Mouse (Mus musculus) G1E (cell line): Measurements from ENCODE around the gene Selenoi. TPM values are rescaled to one million over a fixed set of nuclear protein-coding genes. Genes with fewer than 3 reads are reported as not detected.

Source experiments
- ATAC-seq: 2 replicates; pipeline ENCODE4 v1.8.0; 2016; ENCODE audit warnings: mild to moderate bottlenecking; ENCODE audit not compliant: insufficient number of reproducible peaks, poor library complexity, low FRiP score, severe bottlenecking; ENCODE audit errors: extremely low read depth
- DNase-seq: peaks from one replicate; pipeline ENCODE4 v3.0.0; 2012; ENCODE audit warnings: low spot score
- H3K27me3 ChIP-seq: 2 replicates; pipeline ENCODE4 v1.6.1; 2012; ENCODE audit warnings: mild to moderate bottlenecking, low read length, inconsistent platforms; ENCODE audit not compliant: insufficient read depth
- H3K36me3 ChIP-seq: replicated peaks from 2 replicates; pipeline ENCODE3; 2012; ENCODE audit warnings: mild to moderate bottlenecking, inconsistent platforms
- H3K4me1 ChIP-seq: 2 replicates; pipeline ENCODE4 v1.6.1; 2012; ENCODE audit warnings: low read depth, low read length, inconsistent platforms, mixed read lengths; ENCODE audit not compliant: insufficient read depth
- H3K4me3 ChIP-seq: 2 replicates; pipeline ENCODE4 v1.5.1; 2012; ENCODE audit warnings: low read depth, mild to moderate bottlenecking, inconsistent platforms, low read length, moderate library complexity, mixed read lengths
- H3K9me3 ChIP-seq: replicated peaks from 2 replicates; pipeline ENCODE4 v1.6.1; 2012; ENCODE audit warnings: inconsistent platforms
- CTCF ChIP-seq: IDR thresholded peaks from 2 replicates; pipeline ENCODE4 v1.5.1; 2012; ENCODE audit warnings: low read depth, low read length, inconsistent platforms, mixed read lengths
- GATA1 ChIP-seq: IDR thresholded peaks from 2 replicates; pipeline ENCODE4 v1.6.1; 2012; ENCODE audit warnings: borderline replicate concordance, low read length, inconsistent platforms, mixed read lengths
- GATA2 ChIP-seq: IDR thresholded peaks from 2 replicates; pipeline ENCODE4 v1.6.1; 2012; ENCODE audit warnings: low read depth, low read length, inconsistent platforms, borderline replicate concordance
- POLR2AphosphoS5 ChIP-seq: IDR thresholded peaks from 2 replicates; pipeline ENCODE4 v1.6.1; 2012; ENCODE audit warnings: low read depth, low read length, inconsistent platforms; ENCODE audit not compliant: insufficient replicate concordance
- TAL1 ChIP-seq: conservative IDR thresholded peaks from 2 replicates; pipeline ENCODE4 v1.6.1; 2012; ENCODE audit warnings: low read depth, low read length, inconsistent platforms, mixed read lengths
- polyA plus RNA-seq: library from polyadenylated mRNA; stranded (reverse); fragments of >175 nt; gene quantifications from 2 replicates; pipeline ENCODE4 v1.2.3, GENCODE M21; 2012
- total RNA-seq, 2 experiments: library from RNA; stranded (forward) in 1 of 2; stranded (reverse) in 1 of 2; fragments of 200-1000 nt in 1 of 2; fragments of >200 nt in 1 of 2; fragmentation: Nextera tagmentation in 1 of 2; gene quantifications; 2 replicates each; pipeline ENCODE4 v1.2.3; 2014 to 2017

Selenoi gene
- total RNA-seq (2014; fragmentation: Nextera tagmentation) (49.7 and 54.0 TPM in 2 replicates), total RNA-seq (2017) (41.7 and 55.2 TPM in 2 replicates), polyA plus RNA-seq (0.95 and 1.6 TPM in 2 replicates)

GRCm38 (mm10) chr5:30232271-30232971 is at the start of gene Selenoi:
Gene Selenoi, plus strand, starts transcription at chr5:30232581.
- H3K9me3 ChIP-seq: peaks cover 6% of the 10 kb centered on the region
- no peak for TF ChIP-seq CTCF
- no peak for TF ChIP-seq GATA1
- peaks cover 22% of the 10 kb centered on the region for H3K36me3 ChIP-seq
- H3K27me3 ChIP-seq: no peaks in the 10 kb centered on the region
- ATAC-seq (peak; percentile 98), DNase-seq (peak; percentile 94)
- H3K4me1 ChIP-seq: peaks cover 40% of the 10 kb centered on the region
- H3K4me3 ChIP-seq: peak within 1 kb of the TSS; percentile 87

GRCm38 (mm10) chr5:30187687-30188485 is 44.5 kb upstream of the Selenoi start:
- no peak for DNase-seq
- H3K27me3 ChIP-seq: no peaks in the 10 kb centered on the region
- TF ChIP-seq GATA1 (no peak), POLR2AphosphoS5 (no peak), GATA2 (no peak), CTCF (no peak), TAL1 (no peak)
- no peak overlapping the region for H3K4me3 ChIP-seq
- H3K36me3 ChIP-seq: peaks cover 62% of the 10 kb centered on the region
- no peaks in the 10 kb centered on the region for H3K4me1 ChIP-seq
- no peak for ATAC-seq
- H3K9me3 ChIP-seq: no peaks in the 10 kb centered on the region

DNA sequence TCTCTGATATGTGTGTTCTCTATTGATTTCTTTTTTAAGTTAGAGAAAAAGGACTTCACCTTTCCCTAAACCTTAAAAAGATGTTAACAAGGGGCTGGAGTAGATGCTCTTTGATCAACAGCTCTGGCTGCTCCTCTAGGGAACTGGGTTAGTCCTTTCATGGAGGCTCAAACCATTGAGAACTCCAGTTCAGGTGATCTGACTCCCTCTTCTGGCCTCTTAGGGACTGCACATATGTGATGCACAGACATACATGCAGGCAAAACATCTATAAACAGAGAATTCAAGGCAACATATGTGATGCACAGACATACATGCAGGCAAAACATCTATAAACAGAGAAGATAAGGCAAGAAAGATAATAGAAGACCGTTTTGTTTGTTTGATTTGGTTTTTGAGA is 39.9 kb upstream of the Selenoi start:
- DNase-seq (no peak), ATAC-seq (no peak)
- no peak overlapping the region for H3K4me3 ChIP-seq
- H3K27me3 ChIP-seq: no peaks in the 10 kb centered on the region
- H3K36me3 ChIP-seq: peaks cover 26% of the 10 kb centered on the region
- TF ChIP-seq GATA2: no peak
- no peak for TF ChIP-seq TAL1
- no peak for TF ChIP-seq CTCF
- TF ChIP-seq POLR2AphosphoS5: no peak
- no peak for TF ChIP-seq GATA1
- peaks cover 6% of the 10 kb centered on the region for H3K4me1 ChIP-seq
- H3K9me3 ChIP-seq: no peaks in the 10 kb centered on the region

DNA sequence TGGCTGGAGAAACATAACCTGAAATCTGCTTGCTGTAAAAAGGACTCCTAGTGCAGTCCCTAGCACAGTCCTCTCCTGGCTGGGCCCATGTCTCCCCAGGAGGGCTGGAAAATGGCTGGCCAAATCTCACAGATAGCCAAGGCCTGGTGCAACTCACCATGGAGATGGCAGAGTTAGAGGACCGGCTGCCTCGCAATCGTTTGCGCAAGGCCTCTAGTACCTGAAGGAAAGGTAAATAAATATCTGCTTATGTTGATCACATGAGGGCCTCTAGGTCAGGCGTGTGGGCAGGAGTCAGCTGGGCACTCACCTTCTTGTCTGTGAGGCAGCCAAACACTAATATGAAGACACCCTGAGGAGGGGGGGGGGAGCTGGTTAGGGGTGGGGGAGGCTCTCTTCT is 37.0 kb upstream of the Selenoi start:
- ATAC-seq: no peak
- Histone ChIP-seq H3K36me3 (peaks cover 8% of the 10 kb centered on the region), H3K4me1 (peaks cover 25% of the 10 kb centered on the region), H3K4me3 (no peak overlapping the region), H3K9me3 (no peaks in the 10 kb centered on the region), H3K27me3 (peaks cover 3% of the 10 kb centered on the region)
- TF ChIP-seq GATA1: no peak
- TF ChIP-seq TAL1: no peak
- TF ChIP-seq CTCF: no peak
- no peak for TF ChIP-seq GATA2
- no peak for TF ChIP-seq POLR2AphosphoS5
- DNase-seq: no peak

GRCm38 (mm10) chr5:30198257-30198656 is 34.1 kb upstream of the Selenoi start:
- peak overlapping the region; percentile 44; the same call in 1 of the 2 replicates for H3K4me3 ChIP-seq
- DNase-seq (peak; percentile 65), ATAC-seq (peak; percentile 76)
- no peaks in the 10 kb centered on the region for H3K9me3 ChIP-seq
- H3K4me1 ChIP-seq: peaks cover 33% of the 10 kb centered on the region
- H3K36me3 ChIP-seq: no peaks in the 10 kb centered on the region
- TF ChIP-seq POLR2AphosphoS5 (no peak), TAL1 (no peak), GATA1 (no peak), CTCF (no peak), GATA2 (no peak)
- H3K27me3 ChIP-seq: peaks cover 13% of the 10 kb centered on the region

DNA sequence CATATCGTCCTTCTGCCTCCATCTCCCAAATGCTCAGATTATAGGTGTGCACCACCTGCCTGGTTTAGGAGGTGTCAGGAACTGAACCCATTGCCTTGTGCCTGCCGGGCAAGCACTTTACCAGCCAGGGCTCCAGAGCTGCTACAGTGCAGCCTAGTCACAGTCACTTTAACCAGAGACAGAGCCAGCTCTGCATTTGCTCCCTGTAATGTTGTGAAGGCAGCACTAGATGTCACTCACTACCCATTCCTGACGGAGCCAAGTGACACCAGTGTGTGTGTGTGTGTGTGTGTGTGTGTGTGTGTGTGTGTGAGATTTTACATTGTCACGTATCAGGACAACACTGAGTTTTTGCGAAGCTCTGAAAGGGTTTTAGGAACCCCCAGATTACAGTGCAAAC is 30.9 kb upstream of the Selenoi start:
- no peak for ATAC-seq
- peaks cover 35% of the 10 kb centered on the region for H3K4me1 ChIP-seq
- H3K27me3 ChIP-seq: peaks cover 25% of the 10 kb centered on the region
- DNase-seq: no peak
- H3K4me3 ChIP-seq: no peak overlapping the region
- no peaks in the 10 kb centered on the region for H3K9me3 ChIP-seq
- TF ChIP-seq TAL1 (no peak), GATA2 (no peak), CTCF (no peak), POLR2AphosphoS5 (no peak), GATA1 (no peak)
- H3K36me3 ChIP-seq: no peaks in the 10 kb centered on the region

- Histone ChIP-seq H3K4me3 (no peak overlapping the region), H3K27me3 (peaks cover 25% of the 10 kb centered on the region), H3K36me3 (no peaks in the 10 kb centered on the region), H3K4me1 (peaks cover 34% of the 10 kb centered on the region), H3K9me3 (no peaks in the 10 kb centered on the region)
- TF ChIP-seq TAL1 (no peak), GATA1 (no peak), POLR2AphosphoS5 (no peak), CTCF (no peak), GATA2 (no peak)
- DNase-seq (no peak), ATAC-seq (no peak)
Measured at GRCm38 (mm10) chr5:30202221-30202620, 30.2 kb upstream of the Selenoi start.
